Mouse (Mus musculus) brown adipose tissue, adult 24 weeks (tissue): Measurements from ENCODE around the gene Defb9. TPM values are rescaled to one million over a fixed set of nuclear protein-coding genes. Genes with fewer than 3 reads are reported as not detected.
"Not testable (repeated sequence)": the region's sequence is repeated elsewhere in the genome, so short reads cannot be mapped to it uniquely, and the experiment has no call there.

ENCODE experiments used
- H3K27ac ChIP-seq: fragments of 200-500 bp; replicated peaks from 2 replicates; pipeline ENCODE4 v1.5.1; 2012; ENCODE audit warnings: low read depth, mild to moderate bottlenecking, low read length
- H3K4me1 ChIP-seq: fragments of 200-500 bp; 2 replicates; pipeline ENCODE4 v1.6.1; 2012; ENCODE audit warnings: low read length, mixed read lengths; ENCODE audit not compliant: control insufficient read depth, insufficient read depth, insufficient read length
- H3K4me3 ChIP-seq: fragments of 200-500 bp; 2 replicates; pipeline ENCODE4 v1.5.1; 2012; ENCODE audit warnings: low read depth, mild to moderate bottlenecking, low read length, moderate library complexity; ENCODE audit not compliant: insufficient read depth
- polyA plus RNA-seq: library from polyadenylated mRNA; stranded (reverse); fragments of >200 nt; gene quantifications from 2 replicates; pipeline ENCODE4 v1.2.4, GENCODE M21; 2012; ENCODE audit not compliant: missing spikeins, insufficient read depth, insufficient read length

The Defb9 gene
- polyA plus RNA-seq = not detected in 2 replicates

DNA sequence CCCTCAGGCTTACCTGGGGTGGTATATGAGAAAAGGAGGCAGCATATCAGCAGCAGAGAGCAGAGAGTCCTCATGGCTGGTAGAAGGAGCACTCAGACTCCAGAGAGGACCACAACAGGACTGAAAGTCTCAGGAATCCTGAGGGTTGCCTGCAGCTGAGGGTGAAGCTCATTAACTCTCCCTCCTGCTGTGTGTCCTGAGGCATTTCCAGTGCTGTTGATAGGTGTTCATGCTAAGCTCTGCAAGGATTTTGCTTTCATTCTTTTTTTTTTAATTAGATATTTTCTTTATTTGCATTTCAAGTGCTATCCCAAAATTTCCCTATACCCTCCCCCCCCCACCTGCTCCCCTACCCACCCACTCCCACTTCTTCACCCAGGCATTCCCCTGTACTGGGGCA is at the start of gene Defb9:
Defb9 (minus strand) TSS at position 101 of the 400 bp plus-strand sequence.
- H3K4me1 ChIP-seq, H3K27ac ChIP-seq, H3K4me3 ChIP-seq: not testable (repeated sequence)

GRCm38 (mm10) chr8:21932610-21933009 is 47.4 kb upstream of the Defb9 start, which contains the start of gene Defb15:
Defb15 (minus strand) TSS chr8:21932710.
- Histone ChIP-seq H3K4me1 (no peaks in the 10 kb centered on the region), H3K27ac (no peak within 1 kb of the TSS), H3K4me3 (no peak within 1 kb of the TSS)

GRCm38 (mm10) chr8:21930754-21931153 is 45.5 kb upstream of the Defb9 start:
- not testable (repeated sequence) for H3K4me1 ChIP-seq, H3K27ac ChIP-seq, H3K4me3 ChIP-seq

DNA sequence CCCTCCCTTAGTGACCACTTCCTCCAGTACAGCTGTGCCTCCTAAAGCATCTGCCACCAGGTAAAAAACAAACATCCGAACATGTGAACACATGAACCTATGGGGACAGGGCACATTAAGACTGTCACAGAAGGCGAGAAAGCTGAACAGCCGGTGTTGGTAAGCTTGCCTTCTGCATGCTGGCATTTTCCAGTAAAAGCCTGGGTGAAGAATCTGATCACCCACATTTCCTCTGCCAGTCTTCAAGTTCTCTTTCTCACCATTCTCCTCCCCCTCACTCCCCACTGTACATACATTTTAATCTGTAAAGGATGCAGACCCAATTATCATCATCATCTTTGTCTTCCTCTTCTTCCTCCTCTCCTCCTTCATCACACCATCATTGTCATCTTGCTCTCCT is 30.4 kb upstream of the Defb9 start:
- Histone ChIP-seq H3K27ac (no peak overlapping the region), H3K4me3 (no peak overlapping the region), H3K4me1 (no peaks in the 10 kb centered on the region)

GRCm38 (mm10) chr8:21912554-21912953 is 27.3 kb upstream of the Defb9 start:
- no peaks in the 10 kb centered on the region for H3K4me1 ChIP-seq
- H3K27ac ChIP-seq = no peak overlapping the region
- no peak overlapping the region for H3K4me3 ChIP-seq

- no peak overlapping the region for H3K4me3 ChIP-seq
- no peaks in the 10 kb centered on the region for H3K4me1 ChIP-seq
- H3K27ac ChIP-seq = no peak overlapping the region
Measured at GRCm38 (mm10) chr8:21911931-21912330, 26.7 kb upstream of the Defb9 start.

- not testable (repeated sequence) for H3K27ac ChIP-seq, H3K4me3 ChIP-seq, H3K4me1 ChIP-seq
Measured at GRCm38 (mm10) chr8:21906290-21906689, 21.1 kb upstream of the Defb9 start, which contains the start of gene Defb11. Defb11 (minus strand) TSS chr8:21906412.

GRCm38 (mm10) chr8:21858586-21858985 is 26.6 kb downstream of the Defb9 start, which contains the start of gene Defb10:
Defb10 (plus strand) TSS chr8:21858901.
- not testable (repeated sequence) for H3K4me3 ChIP-seq, H3K27ac ChIP-seq, H3K4me1 ChIP-seq

Other genes starting within 250 kb of the Defb9 start
- gene Defa17, start 229.6 kb downstream of the Defb9 start, polyA plus RNA-seq = not detected in 2 replicates
- not detected in 2 replicates for gene Defa34, start 219.6 kb downstream of the Defb9 start, polyA plus RNA-seq
- not detected in 2 replicates for gene AY761184, start 181.8 kb downstream of the Defb9 start, polyA plus RNA-seq
- not detected in 2 replicates for gene Defa24, start 150.9 kb downstream of the Defb9 start, polyA plus RNA-seq
- gene Defb50, start 61.9 kb downstream of the Defb9 start, polyA plus RNA-seq = not detected in 2 replicates
- not detected in 2 replicates for gene Defb2, start 45.5 kb downstream of the Defb9 start, polyA plus RNA-seq
- gene Defb10, start 26.5 kb downstream of the Defb9 start, polyA plus RNA-seq = not detected in 2 replicates
- gene Defb11, start 21.0 kb upstream of the Defb9 start, polyA plus RNA-seq = not detected in 2 replicates
- gene Defb15, start 47.3 kb upstream of the Defb9 start, polyA plus RNA-seq = not detected in 2 replicates
- not detected in 2 replicates for gene Defb35, start 52.9 kb upstream of the Defb9 start, polyA plus RNA-seq
- not detected in 2 replicates for gene Defb13, start 61.3 kb upstream of the Defb9 start, polyA plus RNA-seq
- gene Fam90a1a, start 73.3 kb upstream of the Defb9 start, polyA plus RNA-seq = not detected in 2 replicates
- not detected in 2 replicates for gene Ccdc70, start 84.4 kb upstream of the Defb9 start, polyA plus RNA-seq
- gene Atp7b, start 174.9 kb upstream of the Defb9 start, polyA plus RNA-seq = not detected in 2 replicates
- gene Alg11, start 175.3 kb upstream of the Defb9 start, polyA plus RNA-seq = 4.6 and 7.3 TPM in 2 replicates
- not detected in 2 replicates for gene Nek5, start 239.6 kb upstream of the Defb9 start, polyA plus RNA-seq